Mouse (Mus musculus): Measurements from ENCODE around the gene Olfr322.

- TF ChIP-seq CTCF (IDR thresholded peaks at IDR 0.05; ENCODE audit: low read depth): no peak
- TF ChIP-seq EP300 (optimal IDR thresholded peaks at IDR 0.05): no peak
Measured at GRCm38 (mm10) chr11:58680799-58681198, 22.2 kb downstream of the Olfr322 start, which contains the start of gene Olfr320.
